Mouse (Mus musculus): ENCODE results near the gene Fam129b.
"Not testable (repeated sequence)": the region's sequence is repeated elsewhere in the genome, so short reads cannot be mapped to it uniquely, and the experiment has no call there.

Gene Fam129b

DNA sequence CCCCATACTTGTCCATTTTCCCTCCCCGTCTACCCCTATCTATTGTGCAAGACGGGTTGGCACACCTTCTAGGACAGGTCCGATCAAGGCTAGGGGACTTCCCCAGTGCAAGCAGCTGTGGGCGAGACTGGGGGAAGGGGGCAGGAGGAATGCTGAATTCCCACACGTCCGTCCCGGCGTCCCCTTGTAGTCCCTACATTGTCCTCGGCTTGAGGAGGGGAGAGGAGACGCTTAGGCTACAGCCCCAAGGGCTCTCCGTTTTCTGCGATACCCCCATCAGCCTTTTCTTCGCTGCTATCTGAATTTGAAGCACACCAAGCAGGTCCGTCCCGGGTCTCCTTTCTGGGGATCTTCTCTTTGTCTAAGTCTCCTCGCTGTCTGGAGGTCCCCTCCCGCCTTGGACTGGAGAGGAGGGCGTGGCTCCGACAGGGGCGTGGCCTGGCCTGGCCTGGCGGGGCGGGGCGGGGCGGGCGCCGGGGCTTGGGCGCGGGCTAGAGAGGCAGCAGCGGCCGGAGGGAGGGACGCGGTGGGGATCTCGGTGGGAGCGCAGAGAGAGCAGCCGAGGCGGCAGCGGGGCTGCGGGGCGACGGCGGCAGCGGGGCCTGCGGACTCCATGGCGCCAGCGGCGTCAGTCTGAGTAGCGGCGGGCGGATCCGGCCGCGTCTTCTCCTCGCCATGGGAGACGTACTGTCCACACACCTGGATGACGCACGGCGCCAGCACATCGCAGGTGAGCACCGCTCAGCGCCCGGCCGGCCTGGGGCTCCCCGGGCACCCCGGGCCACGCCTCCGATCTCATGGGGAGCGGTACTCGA lies at the start of gene Fam129b:
TSS of gene Fam129b (plus strand) at position 440 of the 815 bp plus-strand sequence.
- DNase-seq: peak; percentile 37 to 44

DNA sequence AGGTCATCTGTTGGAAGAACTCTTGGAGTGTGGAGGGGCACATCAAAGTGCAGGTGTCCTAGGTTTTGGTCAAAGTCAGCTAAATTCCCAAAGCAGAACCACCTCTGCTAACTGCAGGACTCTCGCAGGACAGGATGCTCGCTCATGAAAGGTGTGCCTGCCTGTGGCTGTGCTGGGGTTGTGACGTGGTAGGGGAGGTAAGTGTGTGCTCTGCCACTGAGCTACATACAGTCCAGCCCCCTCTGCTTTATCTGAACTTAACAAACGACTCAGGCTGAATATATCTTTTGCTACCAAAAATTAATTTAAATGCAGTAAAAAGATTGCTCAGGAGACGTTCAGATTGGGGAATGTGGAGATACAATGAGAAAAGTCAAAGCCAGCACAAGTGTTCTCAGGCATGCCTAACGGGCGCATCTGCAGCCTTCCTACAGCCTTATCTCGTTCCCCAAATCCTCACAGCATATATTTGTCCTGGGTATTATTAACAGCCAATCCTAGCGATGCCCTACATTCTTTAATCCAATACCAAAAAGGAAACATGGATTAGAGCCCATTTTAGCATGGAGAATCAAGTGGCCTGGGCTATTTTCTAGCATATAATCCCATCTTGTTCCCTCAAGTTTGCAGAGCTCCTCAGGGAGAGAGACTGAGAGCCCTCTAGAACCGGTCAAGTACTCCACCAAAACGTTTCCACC lies 46.8 kb upstream of the Fam129b start:
- no peak for DNase-seq

DNA sequence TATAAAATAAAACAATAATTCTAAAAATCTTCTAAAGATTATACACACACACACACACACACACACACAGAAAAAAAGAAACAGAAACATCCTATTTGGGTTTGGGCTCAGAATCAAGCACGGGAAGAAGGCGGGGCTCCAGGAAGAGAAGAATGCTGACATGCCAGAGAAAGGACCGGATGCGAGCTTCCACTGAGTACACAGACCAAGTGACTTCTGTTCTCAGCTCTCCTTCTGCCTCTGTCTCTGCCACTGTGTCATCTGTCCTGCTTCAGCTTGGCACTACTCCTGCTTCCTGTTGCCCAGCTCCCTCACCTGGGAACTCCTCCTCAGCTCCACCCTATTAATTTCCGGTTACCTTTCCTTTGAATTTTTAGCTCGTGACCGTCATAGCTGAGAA lies 41.4 kb upstream of the Fam129b start:
- peak in 1 of 2 experiments; percentile 43 for DNase-seq

DNA sequence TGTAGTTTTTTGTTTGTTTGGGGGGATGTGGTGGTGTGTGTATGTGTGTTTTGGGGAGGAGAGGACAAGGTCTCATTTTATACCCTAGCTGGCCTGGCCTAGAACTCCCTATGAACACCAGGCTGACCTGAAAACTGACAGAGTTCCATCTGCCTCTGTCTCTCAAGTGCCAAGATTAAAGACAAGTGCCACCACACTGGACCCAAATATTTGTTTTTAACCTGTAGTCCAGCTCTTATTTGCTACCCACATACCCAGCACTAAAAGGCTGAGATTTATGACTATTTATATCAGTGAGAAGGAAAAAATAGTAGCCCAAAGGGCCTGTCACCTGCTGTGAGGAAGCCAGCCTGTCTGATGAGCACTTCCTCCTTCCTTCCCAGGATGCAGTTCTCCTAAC lies 40.3 kb upstream of the Fam129b start:
- DNase-seq: no peak

DNA sequence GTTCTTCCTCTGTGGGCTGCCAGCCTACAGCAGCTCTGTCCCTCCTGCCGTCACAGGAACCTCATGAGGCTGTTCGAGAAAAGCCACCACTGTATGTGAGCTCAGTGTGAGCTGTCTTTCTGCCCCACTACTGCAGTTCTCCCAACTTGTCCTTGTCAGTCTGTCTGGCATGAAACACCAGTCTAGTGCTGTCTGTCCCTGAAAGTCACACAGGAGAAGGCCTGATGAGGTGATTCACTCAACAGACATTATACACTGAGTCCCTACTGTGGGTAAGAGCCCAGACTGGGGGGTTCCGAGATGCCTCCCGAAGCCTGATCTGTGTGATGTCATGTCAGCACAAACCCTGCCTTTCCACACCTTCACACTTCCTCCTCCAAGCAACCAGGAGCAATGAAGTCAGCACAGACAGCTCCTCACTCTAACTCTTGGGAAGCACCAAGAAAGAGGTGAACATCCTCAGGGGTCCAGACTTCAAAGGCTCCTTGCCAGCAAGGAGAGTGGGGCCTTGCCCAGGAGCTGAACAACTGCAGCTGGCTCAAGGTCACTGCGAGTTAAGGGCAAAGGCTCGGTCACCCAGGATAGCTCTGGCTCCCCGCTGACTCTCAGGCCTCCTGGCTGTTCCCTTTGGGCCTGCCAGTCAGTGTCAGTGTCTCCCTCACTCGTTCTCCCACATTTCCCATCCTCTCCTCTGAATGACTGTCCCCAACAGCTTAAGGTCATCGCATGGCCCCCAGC lies 37.6 kb upstream of the Fam129b start:
- no peak for DNase-seq

DNA sequence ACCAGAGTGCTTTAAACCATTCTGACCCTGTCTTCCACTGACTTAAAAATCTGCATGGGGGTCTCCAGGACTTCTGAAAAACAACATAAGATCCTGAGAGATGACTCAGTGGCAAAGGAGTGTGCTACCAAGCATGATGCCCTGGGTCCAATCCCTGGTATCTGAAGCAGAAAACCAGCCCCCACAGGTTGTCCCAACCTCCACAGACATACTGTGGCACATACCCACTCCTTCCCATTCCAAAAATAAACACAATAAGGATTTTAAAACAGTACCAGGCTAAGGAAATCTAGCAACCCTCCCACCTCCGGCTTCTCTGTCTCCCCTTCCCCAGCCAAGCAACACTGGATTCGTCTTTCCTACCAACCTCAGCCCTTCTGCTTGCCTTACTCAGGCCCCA lies 36.7 kb upstream of the Fam129b start:
- no peak for DNase-seq

DNA sequence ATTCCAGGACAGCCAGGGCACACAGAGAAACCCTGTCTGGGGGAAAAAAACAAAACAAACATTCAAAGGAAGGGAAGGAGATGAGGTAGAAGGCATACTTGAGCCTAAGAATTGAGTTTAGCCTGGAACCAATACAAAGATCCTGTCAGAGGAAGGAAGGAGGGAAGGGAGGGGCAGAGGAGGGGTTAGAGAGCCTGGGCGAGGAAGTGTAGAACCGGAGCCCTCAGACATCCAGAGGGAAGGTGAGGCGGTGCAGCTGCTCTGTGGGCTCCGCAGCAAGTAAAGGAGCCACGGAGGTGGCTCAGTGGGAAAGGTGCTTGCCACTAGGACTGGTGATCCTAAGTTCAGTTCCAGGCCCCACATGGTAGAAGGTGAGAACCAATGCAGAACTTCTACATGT lies 34.8 kb upstream of the Fam129b start:
- no peak for DNase-seq

DNA sequence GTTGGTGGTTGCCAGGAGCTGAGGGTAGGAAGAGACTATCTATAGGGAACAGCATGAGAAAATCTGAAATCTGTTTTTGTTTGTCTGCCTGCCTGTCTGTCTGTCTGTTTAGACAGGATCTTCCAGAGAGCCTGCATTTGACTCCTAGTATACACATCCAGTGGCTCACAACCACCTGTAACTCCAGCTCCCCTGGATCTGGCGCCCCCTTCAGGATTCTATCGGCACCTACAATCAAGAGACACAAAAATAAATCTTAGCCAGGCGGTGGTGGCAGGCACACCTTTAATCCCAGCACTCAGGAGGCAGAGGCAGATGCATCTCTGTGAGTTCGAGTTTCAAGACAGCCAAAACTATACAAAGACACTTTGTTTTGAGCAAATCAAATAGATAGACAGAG lies 33.4 kb upstream of the Fam129b start:
- DNase-seq: no peak

DNA sequence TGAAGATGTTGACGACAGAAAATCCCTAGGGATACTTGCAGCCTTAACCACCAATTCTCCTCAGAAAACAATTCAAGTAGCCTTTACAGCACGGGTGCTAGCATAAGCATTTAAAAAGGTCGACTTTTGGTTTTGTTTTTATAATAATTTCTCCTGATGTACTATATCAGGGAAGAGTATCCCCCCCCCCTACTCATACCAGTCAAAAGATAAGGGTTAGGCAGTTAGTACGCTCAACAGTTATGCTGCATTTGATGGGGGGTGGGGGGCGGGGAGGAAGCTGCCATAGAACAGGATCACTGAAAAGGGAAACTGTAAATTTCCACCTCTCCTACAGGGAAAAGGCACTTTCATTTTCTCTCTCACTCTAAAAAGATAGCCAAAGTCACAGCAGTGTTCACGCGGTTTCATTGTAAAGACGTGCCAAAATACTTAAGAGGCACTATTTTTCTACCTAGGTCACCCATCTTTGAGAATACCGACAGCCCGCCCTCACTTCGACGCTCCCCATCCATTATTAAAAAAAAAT lies 30.3 kb upstream of the Fam129b start:
- DNase-seq: no peak

DNA sequence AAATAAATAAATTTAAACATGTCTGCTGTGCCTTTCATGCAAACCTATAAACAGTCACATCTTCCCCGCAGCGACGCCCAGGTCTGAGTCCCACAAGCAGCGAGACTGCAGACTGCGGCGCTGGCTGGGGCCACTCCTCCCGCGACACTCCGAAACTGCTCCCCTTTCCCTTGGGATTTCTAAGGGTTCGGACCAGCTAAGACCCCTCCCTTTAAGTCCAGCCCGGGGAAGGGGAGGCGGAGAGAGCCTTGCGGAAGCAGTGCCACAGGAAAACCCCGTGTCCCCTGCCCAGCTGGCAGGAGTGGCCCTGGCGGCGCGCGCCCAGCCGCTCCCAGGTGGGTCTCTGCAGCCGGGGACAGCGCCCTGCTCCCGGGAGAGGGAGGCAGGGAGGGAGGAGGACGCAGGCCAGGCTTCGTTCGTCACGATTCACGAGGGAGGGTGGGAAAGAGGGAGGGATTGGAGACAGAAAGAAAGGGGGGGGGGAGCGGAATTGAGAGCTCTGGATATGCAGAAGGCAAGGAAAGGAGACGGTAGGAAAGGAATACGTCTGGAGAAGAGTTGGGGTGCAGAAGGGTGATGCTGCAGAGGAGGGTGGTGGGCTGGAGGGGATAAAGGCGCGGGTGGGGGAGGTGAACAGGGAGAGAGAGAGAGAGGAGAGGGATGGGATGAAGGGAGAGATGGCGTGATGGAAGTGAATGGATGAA lies 29.7 kb upstream of the Fam129b start:
- peak in 1 of 2 experiments; percentile 20 for DNase-seq

DNA sequence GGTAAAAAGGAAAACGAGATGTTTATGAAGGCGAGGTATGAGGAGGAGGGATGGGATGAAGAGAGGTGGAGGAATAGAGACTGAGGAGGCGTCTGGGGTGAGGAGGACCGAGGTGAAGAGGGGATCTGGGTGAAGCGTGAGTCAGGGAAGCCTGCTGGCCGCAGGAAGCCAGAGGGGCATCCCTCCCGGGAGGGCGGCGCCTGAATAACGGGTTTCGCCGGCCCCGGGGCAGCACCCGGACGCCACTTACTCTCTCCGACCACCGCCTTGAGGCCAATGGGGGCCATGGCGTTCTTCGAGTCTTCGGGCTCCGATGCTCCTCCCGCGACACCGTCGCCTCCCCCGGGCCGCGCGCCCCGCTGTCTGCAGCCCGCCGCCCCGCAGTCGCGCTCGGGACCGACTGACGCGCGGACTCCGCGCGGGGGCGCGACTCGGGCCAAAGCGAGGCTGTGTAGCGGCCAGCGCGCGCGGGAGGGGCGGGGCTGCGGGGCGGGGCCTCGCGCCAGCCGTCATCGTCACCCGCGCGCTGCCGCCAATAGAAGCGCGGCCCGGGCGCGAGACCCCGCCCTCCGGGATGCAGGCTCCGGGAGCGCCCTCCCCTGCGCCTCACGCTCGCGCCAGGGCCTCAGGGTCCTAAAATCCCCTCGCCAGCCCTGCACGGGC lies 29.0 kb upstream of the Fam129b start, which contains the start of gene Stxbp1:
TSS of gene Stxbp1 (minus strand) at position 441 of the 663 bp plus-strand sequence.
- peak; percentile 73 to 76 for DNase-seq

DNA sequence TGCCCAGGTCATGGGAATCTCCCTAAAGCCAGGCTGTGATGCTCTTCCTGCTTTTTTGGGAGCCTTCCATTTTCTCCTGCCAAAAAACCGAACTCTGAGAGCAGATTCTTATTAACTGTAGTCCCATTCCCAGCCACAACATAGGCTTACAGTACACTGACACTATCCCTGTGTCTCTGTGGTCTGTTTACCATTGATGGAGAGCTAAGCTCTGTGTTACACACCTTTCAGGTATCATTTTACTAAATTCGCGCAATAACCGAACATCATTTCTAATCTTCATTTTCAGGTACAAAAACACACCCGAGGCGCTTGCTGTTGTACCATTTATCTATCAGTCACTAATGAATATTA lies 28.5 kb upstream of the Fam129b start:
- DNase-seq: no peak

DNA sequence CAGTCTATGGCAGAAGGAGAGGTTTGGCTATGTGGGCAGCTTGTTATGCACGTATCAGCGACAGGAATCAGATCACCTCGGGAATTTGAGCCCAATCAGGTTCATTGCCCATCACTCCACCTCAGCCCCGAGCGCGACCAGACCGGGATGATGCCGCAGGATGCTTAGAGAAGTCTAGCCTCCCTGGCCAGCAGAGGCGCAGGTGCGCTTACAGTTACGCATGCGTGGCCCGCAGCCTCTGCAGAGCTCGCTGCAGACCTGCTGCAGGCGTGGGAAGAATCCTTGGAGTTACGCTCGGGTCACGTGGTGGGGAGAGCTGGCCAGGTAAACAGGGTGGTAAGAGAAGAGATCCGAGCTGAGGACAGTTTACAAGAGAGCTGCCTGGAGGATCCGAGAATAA lies 23.8 kb upstream of the Fam129b start:
- peak; percentile 29 to 33 for DNase-seq

DNA sequence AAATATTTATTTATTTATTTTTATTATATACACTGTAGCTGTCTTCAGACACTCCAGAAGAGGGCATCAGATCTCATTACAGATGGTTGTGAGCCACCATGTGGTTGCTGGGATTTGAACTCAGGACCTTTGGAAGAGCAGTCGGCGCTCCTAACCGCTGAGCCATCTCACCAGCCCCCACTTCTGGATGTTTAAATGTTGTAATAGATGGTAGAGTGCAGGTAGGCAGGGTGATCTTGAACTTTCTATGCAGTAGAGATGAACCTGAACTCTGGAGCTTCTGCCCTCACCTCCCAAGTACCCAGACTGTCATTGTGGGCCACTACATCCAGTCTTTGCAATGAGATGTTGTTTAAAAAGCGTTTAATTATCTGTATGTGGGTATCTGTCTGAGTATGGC lies 22.2 kb upstream of the Fam129b start:
- DNase-seq: not testable (repeated sequence)

DNA sequence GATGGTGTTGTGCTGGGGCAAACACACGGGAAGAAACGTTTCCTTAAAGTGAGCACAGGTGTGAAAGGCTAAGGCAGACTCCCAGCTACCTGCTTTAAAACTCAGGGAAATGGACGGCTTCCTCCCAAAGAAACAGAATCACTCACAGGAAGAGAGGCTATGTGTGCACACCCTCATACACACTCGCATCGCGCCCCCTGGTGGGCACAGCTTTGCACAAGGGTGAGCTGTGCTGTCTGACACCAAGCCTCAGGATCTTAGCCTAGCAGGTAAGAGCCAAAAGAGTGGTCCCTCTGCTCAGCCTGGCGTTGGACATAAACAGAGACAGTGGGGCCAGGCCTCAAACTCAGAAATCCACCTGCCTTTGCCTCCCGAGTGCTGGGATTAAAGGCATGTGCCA lies 21.7 kb upstream of the Fam129b start:
- peak; percentile 74 to 76 for DNase-seq

DNA sequence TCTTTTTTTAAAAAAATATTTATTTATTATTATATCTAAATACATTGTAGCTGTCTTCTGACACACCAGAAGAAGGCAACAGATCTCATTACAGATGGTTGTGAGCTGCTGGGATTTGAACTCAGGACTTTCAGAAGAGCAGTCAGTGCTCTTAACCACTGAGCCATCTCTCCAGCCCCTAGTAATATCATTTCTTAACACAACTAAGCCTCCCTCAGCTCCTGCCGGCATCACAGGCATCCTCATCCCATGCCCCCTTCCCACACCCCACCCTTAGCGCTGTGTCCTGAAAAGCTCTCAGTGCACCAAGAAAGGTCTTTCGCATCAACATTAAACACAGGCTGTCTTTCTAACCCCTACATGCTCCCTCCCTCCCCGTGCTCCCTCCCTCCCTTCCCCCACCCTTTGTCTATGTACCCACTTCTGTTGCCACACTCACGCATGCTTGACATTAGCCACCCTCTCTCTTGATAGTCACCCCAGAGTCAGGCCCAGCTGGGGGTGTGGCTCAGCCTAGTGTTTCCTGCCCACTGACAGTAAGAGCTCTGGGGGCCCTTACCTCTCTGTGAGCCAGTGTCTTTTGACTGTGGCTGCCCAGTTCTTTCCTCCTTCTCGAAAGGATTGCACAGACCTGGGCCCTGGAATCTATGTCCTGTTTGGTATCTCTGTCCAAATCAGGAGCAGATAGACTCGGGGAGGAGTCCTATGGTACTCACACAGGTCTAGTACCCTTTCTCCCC lies 20.7 kb upstream of the Fam129b start:
- no peak for DNase-seq

DNA sequence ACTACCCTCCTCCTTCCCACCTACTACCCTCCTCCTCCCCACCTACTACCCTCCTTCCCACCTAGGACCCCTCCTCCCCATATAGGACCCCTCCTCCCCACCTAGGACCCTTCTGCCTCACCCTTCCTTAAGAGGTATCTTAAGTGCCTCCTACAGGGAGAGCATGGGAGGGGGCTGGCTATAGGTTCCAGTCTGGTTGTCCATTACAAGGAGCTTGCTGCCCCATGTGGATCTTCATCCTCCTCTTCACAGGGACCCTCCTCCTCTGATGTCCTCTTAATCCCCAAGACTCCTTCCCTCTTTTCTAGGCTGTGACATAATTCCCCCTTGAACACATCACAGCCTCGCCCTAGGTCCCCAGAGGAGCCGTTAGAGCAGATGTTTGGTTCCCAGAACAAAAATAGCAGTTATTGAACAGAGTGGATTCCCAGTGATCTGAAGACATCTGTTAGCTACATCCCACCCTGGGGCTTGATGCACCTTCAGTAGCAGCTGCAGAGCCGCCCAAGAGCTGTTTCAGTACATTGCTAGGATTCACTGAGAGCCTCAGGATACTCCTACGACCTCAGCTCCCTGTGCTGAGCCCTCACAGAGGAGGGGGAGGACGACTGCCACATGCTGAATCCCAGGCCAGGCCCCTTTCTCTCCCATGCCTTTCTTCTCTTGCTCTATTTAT lies 20.0 kb upstream of the Fam129b start:
- DNase-seq: no peak

DNA sequence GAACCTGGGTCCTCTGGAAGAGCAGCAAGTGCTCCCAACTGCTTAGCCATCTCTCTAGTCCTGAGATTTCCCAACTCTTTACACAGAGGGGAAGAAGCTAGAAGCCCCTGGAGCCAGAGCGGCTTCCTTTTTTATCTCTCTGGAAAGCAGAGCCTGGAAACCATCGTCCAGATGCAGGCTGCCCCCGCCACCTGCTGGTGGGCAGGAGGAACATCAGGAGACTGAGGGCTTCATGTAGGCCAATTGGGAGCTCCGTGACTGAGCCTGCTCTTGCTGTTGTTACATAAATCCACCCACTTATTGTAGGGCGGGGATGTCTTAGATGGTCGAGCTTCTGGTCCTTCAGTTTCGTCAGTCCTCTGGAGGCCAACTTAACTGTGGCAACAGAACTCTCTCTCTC lies 18.3 kb upstream of the Fam129b start:
- peak; percentile 51 to 52 for DNase-seq

DNA sequence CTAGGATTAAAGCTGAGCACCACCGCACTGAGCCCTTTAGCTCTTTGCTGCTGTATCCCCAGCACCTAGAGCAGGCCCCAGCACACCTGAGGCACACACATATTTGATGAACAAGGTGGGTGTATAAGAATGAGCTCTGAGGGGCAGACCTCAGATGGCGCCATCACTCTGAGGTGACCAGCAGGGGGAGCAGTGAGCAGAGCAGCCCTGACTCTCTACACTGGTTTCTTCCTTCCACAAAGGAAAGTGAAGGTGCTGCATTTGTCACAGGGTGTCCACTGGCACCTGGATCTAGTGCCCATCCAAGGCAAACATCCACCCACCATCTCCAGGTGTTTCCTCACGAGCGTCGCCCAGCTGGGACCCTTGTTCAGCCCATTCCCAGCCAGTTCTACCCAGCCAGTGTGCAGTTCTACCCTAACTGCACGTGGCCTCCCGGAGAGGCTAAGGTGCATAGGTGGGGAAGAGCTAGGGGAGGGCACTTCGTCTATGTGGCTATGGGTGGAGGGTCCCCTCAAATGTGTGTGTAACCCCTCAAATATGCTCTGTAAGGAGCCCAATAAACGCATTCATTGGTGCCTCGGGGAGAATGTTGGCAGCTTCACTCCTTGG lies 16.8 kb upstream of the Fam129b start:
- no peak for DNase-seq

DNA sequence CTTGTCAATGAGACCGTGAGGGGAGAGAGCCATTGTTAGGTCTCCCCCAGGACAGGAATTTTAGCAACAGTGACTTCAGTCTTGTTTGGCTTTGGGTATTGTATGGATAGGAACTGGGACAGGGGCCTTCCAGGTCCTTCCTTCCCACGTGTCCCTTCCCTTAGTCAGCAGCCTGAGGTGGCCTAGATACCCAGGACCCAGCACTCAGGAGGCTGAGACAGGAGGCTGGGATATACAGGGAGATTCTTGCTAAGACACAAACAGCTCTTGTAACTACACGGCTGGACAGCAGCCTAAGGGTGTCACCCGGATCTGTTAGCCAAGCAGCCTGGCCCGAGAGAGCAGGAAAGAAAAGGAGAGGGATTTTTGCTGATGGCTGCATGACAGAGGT lies 16.3 kb upstream of the Fam129b start:
- no peak for DNase-seq
